Mouse (Mus musculus): ENCODE measurements around the gene Dnmbp. TPM values are rescaled to one million over a fixed set of nuclear protein-coding genes. Genes with fewer than 3 reads are reported as not detected.

The Dnmbp gene
- polyA plus RNA-seq, 1 experiment: 53.4 TPM

GRCm38 (mm10) chr19:43870418-43870817 lies 69.6 kb downstream of the Dnmbp start:
- TF ChIP-seq POLR2A (IDR thresholded peaks at IDR 0.05; ENCODE audit: low read depth, low read length) (no peak), CTCF (IDR thresholded peaks at IDR 0.05; ENCODE audit: extremely low read depth, insufficient read length, insufficient replicate concordance, low read depth, low read length) (no peak)
- WGBS: 90% methylated on average over 4 of the region's 4 CpGs

GRCm38 (mm10) chr19:43857347-43857746 lies 82.6 kb downstream of the Dnmbp start:
- Histone ChIP-seq H3K36me3 (ENCODE audit: control insufficient read depth, insufficient read depth, low read length) (peaks cover 75% of the 10 kb centered on the region), H3K27ac (ENCODE audit: insufficient read depth, low read depth, low read length) (no peak overlapping the region), H3K4me3 (ENCODE audit: low read depth, low read length) (no peak overlapping the region), H3K4me1 (ENCODE audit: control insufficient read depth, insufficient read depth, insufficient read length, low read length) (no peaks in the 10 kb centered on the region), H3K27me3 (ENCODE audit: control insufficient read depth, insufficient read depth, low read length) (no peaks in the 10 kb centered on the region)
- 61% methylated on average over 6 of the region's 6 CpGs for WGBS
- TF ChIP-seq POLR2A (IDR thresholded peaks at IDR 0.05; ENCODE audit: low read depth, low read length) (no peak), CTCF (IDR thresholded peaks at IDR 0.05; ENCODE audit: extremely low read depth, insufficient read length, insufficient replicate concordance, low read depth, low read length) (peak; percentile 40; the same call in 1 of the 2 replicates)

More at GRCm38 (mm10) chr19:43870418-43870817, 69.6 kb downstream of the Dnmbp start:
- no peak overlapping the region for H3K4me3 ChIP-seq (ENCODE audit: low read depth, low read length)
- no peak overlapping the region for H3K27ac ChIP-seq (ENCODE audit: insufficient read depth, low read depth, low read length)
- H3K4me1 ChIP-seq (ENCODE audit: control insufficient read depth, insufficient read depth, insufficient read length, low read length): peaks cover 10% of the 10 kb centered on the region; the same call in 1 of the 2 replicates
- peaks cover 80% of the 10 kb centered on the region for H3K36me3 ChIP-seq (ENCODE audit: control insufficient read depth, insufficient read depth, low read length)
- H3K27me3 ChIP-seq (ENCODE audit: control insufficient read depth, insufficient read depth, low read length): no peaks in the 10 kb centered on the region

- 70% methylated on average over 7 of the region's 7 CpGs for WGBS
- H3K27ac ChIP-seq (ENCODE audit: insufficient read depth, low read depth, low read length): no peak overlapping the region
- no peaks in the 10 kb centered on the region for H3K4me1 ChIP-seq (ENCODE audit: control insufficient read depth, insufficient read depth, insufficient read length, low read length)
- H3K4me3 ChIP-seq (ENCODE audit: low read depth, low read length): no peak overlapping the region
- no peak for TF ChIP-seq POLR2A (IDR thresholded peaks at IDR 0.05; ENCODE audit: low read depth, low read length)
- TF ChIP-seq CTCF (IDR thresholded peaks at IDR 0.05; ENCODE audit: extremely low read depth, insufficient read length, insufficient replicate concordance, low read depth, low read length): no peak
- H3K36me3 ChIP-seq (ENCODE audit: control insufficient read depth, insufficient read depth, low read length): peaks cover 83% of the 10 kb centered on the region
- no peaks in the 10 kb centered on the region for H3K27me3 ChIP-seq (ENCODE audit: control insufficient read depth, insufficient read depth, low read length)
Observed at GRCm38 (mm10) chr19:43852837-43853545, 87.0 kb downstream of the Dnmbp start.

GRCm38 (mm10) chr19:43851996-43852630 lies 87.9 kb downstream of the Dnmbp start:
- Histone ChIP-seq H3K27ac (ENCODE audit: insufficient read depth, low read depth, low read length) (no peak overlapping the region), H3K36me3 (ENCODE audit: control insufficient read depth, insufficient read depth, low read length) (peaks cover 87% of the 10 kb centered on the region), H3K4me1 (ENCODE audit: control insufficient read depth, insufficient read depth, insufficient read length, low read length) (no peaks in the 10 kb centered on the region), H3K4me3 (ENCODE audit: low read depth, low read length) (no peak overlapping the region), H3K27me3 (ENCODE audit: control insufficient read depth, insufficient read depth, low read length) (no peaks in the 10 kb centered on the region)
- TF ChIP-seq POLR2A (IDR thresholded peaks at IDR 0.05; ENCODE audit: low read depth, low read length): no peak
- no peak for TF ChIP-seq CTCF (IDR thresholded peaks at IDR 0.05; ENCODE audit: extremely low read depth, insufficient read length, insufficient replicate concordance, low read depth, low read length)
- WGBS: 72% methylated on average over 21 of the region's 21 CpGs

- no peak overlapping the region for H3K4me3 ChIP-seq (ENCODE audit: low read depth, low read length)
- no peak overlapping the region for H3K27ac ChIP-seq (ENCODE audit: insufficient read depth, low read depth, low read length)
- no peaks in the 10 kb centered on the region for H3K27me3 ChIP-seq (ENCODE audit: control insufficient read depth, insufficient read depth, low read length)
- H3K36me3 ChIP-seq (ENCODE audit: control insufficient read depth, insufficient read depth, low read length): peaks cover 88% of the 10 kb centered on the region
- WGBS: 87% methylated on average over 11 of the region's 11 CpGs
- H3K4me1 ChIP-seq (ENCODE audit: control insufficient read depth, insufficient read depth, insufficient read length, low read length): no peaks in the 10 kb centered on the region
- TF ChIP-seq CTCF (IDR thresholded peaks at IDR 0.05; ENCODE audit: extremely low read depth, insufficient read length, insufficient replicate concordance, low read depth, low read length) (no peak), POLR2A (IDR thresholded peaks at IDR 0.05; ENCODE audit: low read depth, low read length) (no peak)
Observed at GRCm38 (mm10) chr19:43850026-43850425, 90.0 kb downstream of the Dnmbp start.

- Histone ChIP-seq H3K4me3 (ENCODE audit: low read depth, low read length) (no peak overlapping the region), H3K27ac (ENCODE audit: insufficient read depth, low read depth, low read length) (no peak overlapping the region), H3K36me3 (ENCODE audit: control insufficient read depth, insufficient read depth, low read length) (peaks cover 74% of the 10 kb centered on the region), H3K27me3 (ENCODE audit: control insufficient read depth, insufficient read depth, low read length) (no peaks in the 10 kb centered on the region), H3K4me1 (ENCODE audit: control insufficient read depth, insufficient read depth, insufficient read length, low read length) (no peaks in the 10 kb centered on the region)
- TF ChIP-seq CTCF (IDR thresholded peaks at IDR 0.05; ENCODE audit: extremely low read depth, insufficient read length, insufficient replicate concordance, low read depth, low read length): no peak
- TF ChIP-seq POLR2A (IDR thresholded peaks at IDR 0.05; ENCODE audit: low read depth, low read length): no peak
- 94% methylated on average over 15 of the region's 15 CpGs for WGBS
Observed at GRCm38 (mm10) chr19:43847966-43848365, 92.0 kb downstream of the Dnmbp start.

- no peaks in the 10 kb centered on the region for H3K27me3 ChIP-seq (ENCODE audit: control insufficient read depth, insufficient read depth, low read length)
- TF ChIP-seq POLR2A (IDR thresholded peaks at IDR 0.05; ENCODE audit: low read depth, low read length): no peak
- TF ChIP-seq CTCF (IDR thresholded peaks at IDR 0.05; ENCODE audit: extremely low read depth, insufficient read length, insufficient replicate concordance, low read depth, low read length): no peak
- no peak overlapping the region for H3K4me3 ChIP-seq (ENCODE audit: low read depth, low read length)
- no peak overlapping the region for H3K27ac ChIP-seq (ENCODE audit: insufficient read depth, low read depth, low read length)
- peaks cover 69% of the 10 kb centered on the region for H3K36me3 ChIP-seq (ENCODE audit: control insufficient read depth, insufficient read depth, low read length)
- 83% methylated on average over 15 of the region's 15 CpGs for WGBS
- H3K4me1 ChIP-seq (ENCODE audit: control insufficient read depth, insufficient read depth, insufficient read length, low read length): no peaks in the 10 kb centered on the region
Observed at GRCm38 (mm10) chr19:43847056-43847455, 92.9 kb downstream of the Dnmbp start.

Data from small intestine, adult 2 months (tissue).